Mouse (Mus musculus) liver, embryonic 14.5 days (tissue): Measurements from ENCODE around the gene Trim25.

Experiments
- CTCF ChIP-seq: IDR thresholded peaks from 2 replicates; pipeline ENCODE4 v1.5.1; 2016; ENCODE audit warnings: antibody characterized with exemption, low read depth, control low read depth
- EP300 ChIP-seq: IDR thresholded peaks from 2 replicates; pipeline ENCODE4 v1.6.1; 2016; ENCODE audit warnings: antibody characterized with exemption, low read depth

- TF ChIP-seq CTCF = no peak
- no peak for TF ChIP-seq EP300
These were observed 13.1 kb downstream of the Trim25 start for GRCm38 (mm10) chr11:89012241-89012640.
